Mouse (Mus musculus): ENCODE measurements around the gene Trim69. TPM values are rescaled to one million over a fixed set of nuclear protein-coding genes. Genes with fewer than 3 reads are reported as not detected.
A peak's percentile ranks its signal among the peaks of the same experiment; 100 is the strongest.

Gene Trim69
- 0.14 TPM in 1 of 2 replicates, not detected in the other for polyA plus RNA-seq (2015; fragmentation: Nextera tagmentation; extraction: Ambion mirVana)

GRCm38 (mm10) chr2:122160680-122161079 is at the start of gene Trim69:
TSS of gene Trim69 (plus strand) at chr2:122160700.
- Histone ChIP-seq H3K4me1 (ENCODE audit: control insufficient read depth, insufficient read depth, low read length) (peaks cover 17% of the 10 kb centered on the region), H3K4me3 (ENCODE audit: low read length) (0 out of 2 replicates have a peak within 1 kb of the TSS, but pooled peaks have one; percentile 5), H3K27ac (ENCODE audit: low read length) (peak within 1 kb of the TSS; percentile 33), H3K9ac (ENCODE audit: low read length) (no peak within 1 kb of the TSS), H3K4me2 (ENCODE audit: low read depth, low read length) (peak within 1 kb of the TSS; percentile 30; the same call in 1 of the 2 replicates), H3K27me3 (ENCODE audit: control insufficient read depth, insufficient read depth, low read length) (no peaks in the 10 kb centered on the region), H3K9me3 (replicated peaks; ENCODE audit: control insufficient read depth, low read length) (no peaks in the 10 kb centered on the region), H3K36me3 (ENCODE audit: control insufficient read depth, insufficient read depth) (no peaks in the 10 kb centered on the region)
- WGBS, result 53% methylated on average over 2 of the region's 2 CpGs
- peak; percentile 46; the same call in 1 of the 2 replicates for ATAC-seq (replicated peaks; ENCODE audit: extremely low read depth, insufficient read depth, low FRiP score)

GRCm38 (mm10) chr2:122116888-122117287 is 43.6 kb upstream of the Trim69 start:
- no peaks in the 10 kb centered on the region for H3K9me3 ChIP-seq (replicated peaks; ENCODE audit: control insufficient read depth, low read length)
- ATAC-seq (replicated peaks; ENCODE audit: extremely low read depth, insufficient read depth, low FRiP score), result no peak
- no peaks in the 10 kb centered on the region for H3K27me3 ChIP-seq (ENCODE audit: control insufficient read depth, insufficient read depth, low read length)
- H3K4me1 ChIP-seq (ENCODE audit: control insufficient read depth, insufficient read depth, low read length), result peaks cover 4% of the 10 kb centered on the region
- H3K4me2 ChIP-seq (ENCODE audit: low read depth, low read length), result no peak overlapping the region
- H3K36me3 ChIP-seq (ENCODE audit: control insufficient read depth, insufficient read depth), result peaks cover 10% of the 10 kb centered on the region
- no peak overlapping the region for H3K4me3 ChIP-seq (ENCODE audit: low read length)
- no peak overlapping the region for H3K27ac ChIP-seq (ENCODE audit: low read length)
- 84% methylated on average over 2 of the region's 2 CpGs for WGBS
- H3K9ac ChIP-seq (ENCODE audit: low read length), result no peak overlapping the region

GRCm38 (mm10) chr2:122117961-122118958 is 42.2 kb upstream of the Trim69 start, which contains the start of gene Spg11:
TSS of gene Spg11 (minus strand) at chr2:122118386.
- peak within 1 kb of the TSS; percentile 86 for H3K9ac ChIP-seq (ENCODE audit: low read length)
- peaks cover 7% of the 10 kb centered on the region; the same call in 1 of the 2 replicates for H3K36me3 ChIP-seq (ENCODE audit: control insufficient read depth, insufficient read depth)
- peak within 1 kb of the TSS; percentile 73 for H3K4me2 ChIP-seq (ENCODE audit: low read depth, low read length)
- H3K4me1 ChIP-seq (ENCODE audit: control insufficient read depth, insufficient read depth, low read length), result peaks cover 4% of the 10 kb centered on the region
- peak; percentile 100 for ATAC-seq (replicated peaks; ENCODE audit: extremely low read depth, insufficient read depth, low FRiP score)
- H3K4me3 ChIP-seq (ENCODE audit: low read length), result peak within 1 kb of the TSS; percentile 77
- under 1% methylated on average over 47 of the region's 47 CpGs for WGBS
- H3K27me3 ChIP-seq (ENCODE audit: control insufficient read depth, insufficient read depth, low read length), result no peaks in the 10 kb centered on the region
- no peaks in the 10 kb centered on the region for H3K9me3 ChIP-seq (replicated peaks; ENCODE audit: control insufficient read depth, low read length)
- peak within 1 kb of the TSS; percentile 94 for H3K27ac ChIP-seq (ENCODE audit: low read length)

DNA sequence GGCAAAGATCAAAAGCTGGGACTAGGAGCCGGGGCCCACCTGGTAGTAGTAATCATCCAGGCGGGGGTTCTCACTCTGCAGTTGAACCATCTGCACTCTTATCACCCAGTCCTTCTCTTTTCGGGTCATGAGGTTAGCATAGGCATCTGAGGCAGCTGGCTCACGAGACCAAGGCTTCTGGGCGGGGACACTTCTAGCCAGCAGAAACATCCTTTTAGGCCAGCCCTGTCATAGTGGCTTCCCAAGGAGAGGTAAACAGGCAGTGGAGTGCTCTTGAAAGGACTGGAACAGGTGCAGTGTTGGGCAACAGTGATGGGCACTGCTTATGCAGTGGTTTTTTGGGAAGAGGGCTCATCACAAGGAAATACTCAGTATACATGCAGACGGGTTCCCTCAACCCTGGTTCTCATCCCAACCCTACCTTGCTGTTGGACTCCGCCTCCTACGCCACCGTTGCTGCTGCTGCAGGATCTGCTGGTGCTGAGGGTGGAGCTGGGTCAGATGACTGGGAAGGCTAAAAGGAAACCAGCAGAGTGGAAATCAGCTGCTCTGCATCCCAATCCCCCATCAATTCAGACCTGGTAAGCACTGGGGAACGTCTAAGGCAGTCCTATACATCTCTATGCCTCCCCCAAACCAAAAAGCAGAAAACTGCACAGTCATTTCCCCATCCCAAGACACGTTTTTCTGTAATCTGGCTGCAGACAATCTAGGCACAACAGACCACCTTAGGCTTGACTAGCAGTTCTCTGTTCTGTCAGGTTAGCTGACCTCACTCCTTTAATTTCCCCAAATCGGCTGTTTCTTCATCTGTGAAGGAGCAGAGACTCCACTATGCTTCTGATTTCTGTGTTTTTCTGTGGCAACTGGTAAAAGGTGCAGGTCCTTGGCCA is 34.6 kb upstream of the Trim69 start:
- H3K9ac ChIP-seq (ENCODE audit: low read length), result no peak overlapping the region
- ATAC-seq (replicated peaks; ENCODE audit: extremely low read depth, insufficient read depth, low FRiP score), result 0 out of 2 replicates have a peak, but pooled peaks have one; percentile 33
- H3K4me2 ChIP-seq (ENCODE audit: low read depth, low read length), result no peak overlapping the region
- no peaks in the 10 kb centered on the region for H3K36me3 ChIP-seq (ENCODE audit: control insufficient read depth, insufficient read depth)
- H3K4me3 ChIP-seq (ENCODE audit: low read length), result no peak overlapping the region
- no peak overlapping the region for H3K27ac ChIP-seq (ENCODE audit: low read length)
- H3K4me1 ChIP-seq (ENCODE audit: control insufficient read depth, insufficient read depth, low read length), result no peaks in the 10 kb centered on the region
- no peaks in the 10 kb centered on the region for H3K9me3 ChIP-seq (replicated peaks; ENCODE audit: control insufficient read depth, low read length)
- 39% methylated on average over 12 of the region's 12 CpGs for WGBS
- H3K27me3 ChIP-seq (ENCODE audit: control insufficient read depth, insufficient read depth, low read length), result no peaks in the 10 kb centered on the region

DNA sequence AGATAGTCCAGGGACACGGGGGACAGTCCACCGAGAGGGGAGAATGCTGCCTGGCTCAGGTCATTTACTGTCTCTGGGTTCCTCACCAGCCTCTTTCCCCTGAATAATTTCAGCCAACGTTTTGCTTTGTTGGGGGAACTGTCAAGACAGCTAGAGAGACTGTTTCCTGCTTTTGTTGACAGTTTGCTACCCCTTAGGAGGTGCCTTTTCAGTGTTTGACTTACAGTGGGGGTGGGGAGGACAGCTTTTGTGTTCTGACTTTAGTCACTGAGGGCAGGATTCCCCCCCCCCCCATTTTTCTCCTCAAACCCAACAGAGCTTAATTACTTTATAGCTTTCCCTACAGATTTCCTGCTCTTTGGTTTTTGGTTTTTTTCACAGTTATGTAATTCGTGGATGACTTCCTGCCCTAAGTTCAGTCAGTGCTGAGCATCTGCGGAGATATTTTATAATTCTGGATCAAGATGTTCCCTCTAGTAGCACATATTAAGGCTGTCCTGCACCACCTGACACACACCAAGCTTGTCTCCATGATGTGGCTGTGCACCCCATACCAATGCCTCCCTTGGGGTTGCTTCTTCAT is 33.6 kb upstream of the Trim69 start:
- Histone ChIP-seq H3K9me3 (replicated peaks; ENCODE audit: control insufficient read depth, low read length) (no peaks in the 10 kb centered on the region), H3K4me2 (ENCODE audit: low read depth, low read length) (no peak overlapping the region), H3K36me3 (ENCODE audit: control insufficient read depth, insufficient read depth) (no peaks in the 10 kb centered on the region), H3K27me3 (ENCODE audit: control insufficient read depth, insufficient read depth, low read length) (no peaks in the 10 kb centered on the region), H3K4me3 (ENCODE audit: low read length) (no peak overlapping the region), H3K27ac (ENCODE audit: low read length) (no peak overlapping the region), H3K4me1 (ENCODE audit: control insufficient read depth, insufficient read depth, low read length) (no peaks in the 10 kb centered on the region), H3K9ac (ENCODE audit: low read length) (no peak overlapping the region)
- 49% methylated on average over 5 of the region's 5 CpGs for WGBS
- ATAC-seq (replicated peaks; ENCODE audit: extremely low read depth, insufficient read depth, low FRiP score), result no peak

DNA sequence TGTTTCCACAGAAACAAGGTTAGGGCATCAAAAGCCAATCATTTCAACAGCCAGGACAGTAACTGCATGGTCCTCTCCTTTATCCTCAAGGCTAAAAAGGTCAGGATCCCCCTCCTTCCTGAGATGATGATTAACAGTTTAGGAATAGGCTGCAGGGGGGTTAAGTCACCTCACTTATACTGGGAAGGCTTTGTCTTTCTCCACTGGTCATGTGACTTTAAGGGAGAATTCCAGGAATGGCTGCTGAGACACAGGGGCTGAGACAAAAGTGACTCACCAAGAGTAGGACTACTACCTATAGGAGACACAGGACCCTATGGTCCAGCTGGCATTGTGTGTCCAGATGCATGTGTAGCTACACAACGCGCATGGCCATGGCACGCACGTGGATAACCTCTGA is 32.9 kb upstream of the Trim69 start:
- H3K9ac ChIP-seq (ENCODE audit: low read length), result no peak overlapping the region
- 94% methylated on average over 4 of the region's 4 CpGs for WGBS
- H3K9me3 ChIP-seq (replicated peaks; ENCODE audit: control insufficient read depth, low read length), result no peaks in the 10 kb centered on the region
- no peaks in the 10 kb centered on the region for H3K36me3 ChIP-seq (ENCODE audit: control insufficient read depth, insufficient read depth)
- no peak overlapping the region for H3K4me2 ChIP-seq (ENCODE audit: low read depth, low read length)
- ATAC-seq (replicated peaks; ENCODE audit: extremely low read depth, insufficient read depth, low FRiP score), result no peak
- H3K4me3 ChIP-seq (ENCODE audit: low read length), result no peak overlapping the region
- H3K4me1 ChIP-seq (ENCODE audit: control insufficient read depth, insufficient read depth, low read length), result no peaks in the 10 kb centered on the region
- H3K27ac ChIP-seq (ENCODE audit: low read length), result no peak overlapping the region
- H3K27me3 ChIP-seq (ENCODE audit: control insufficient read depth, insufficient read depth, low read length), result no peaks in the 10 kb centered on the region

GRCm38 (mm10) chr2:122132078-122132477 is 28.4 kb upstream of the Trim69 start:
- no peaks in the 10 kb centered on the region for H3K9me3 ChIP-seq (replicated peaks; ENCODE audit: control insufficient read depth, low read length)
- WGBS, result 82% methylated on average over 2 of the region's 2 CpGs
- no peak overlapping the region for H3K9ac ChIP-seq (ENCODE audit: low read length)
- no peak overlapping the region for H3K27ac ChIP-seq (ENCODE audit: low read length)
- H3K27me3 ChIP-seq (ENCODE audit: control insufficient read depth, insufficient read depth, low read length), result no peaks in the 10 kb centered on the region
- no peaks in the 10 kb centered on the region for H3K4me1 ChIP-seq (ENCODE audit: control insufficient read depth, insufficient read depth, low read length)
- no peak overlapping the region for H3K4me2 ChIP-seq (ENCODE audit: low read depth, low read length)
- no peaks in the 10 kb centered on the region for H3K36me3 ChIP-seq (ENCODE audit: control insufficient read depth, insufficient read depth)
- no peak overlapping the region for H3K4me3 ChIP-seq (ENCODE audit: low read length)
- no peak for ATAC-seq (replicated peaks; ENCODE audit: extremely low read depth, insufficient read depth, low FRiP score)

DNA sequence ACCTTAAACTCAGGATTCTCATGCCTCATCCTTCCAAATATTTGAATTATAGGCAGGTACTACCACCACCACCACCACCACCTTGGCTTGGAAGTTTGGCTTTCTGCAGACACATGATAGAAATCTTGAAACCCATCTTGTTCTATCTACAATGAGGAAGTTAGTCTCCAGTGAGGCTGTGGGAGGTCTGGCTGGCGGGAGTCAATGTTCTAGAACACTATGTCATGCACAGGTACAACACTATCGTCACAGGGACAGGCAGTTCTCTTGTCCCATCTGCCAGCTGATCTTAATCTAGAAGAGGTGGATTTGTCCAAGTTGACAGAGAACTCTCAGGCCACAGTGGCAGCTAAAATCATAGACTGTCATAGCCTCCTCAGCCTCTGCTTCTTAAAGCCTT is 27.9 kb upstream of the Trim69 start:
- Histone ChIP-seq H3K27me3 (ENCODE audit: control insufficient read depth, insufficient read depth, low read length) (no peaks in the 10 kb centered on the region), H3K27ac (ENCODE audit: low read length) (no peak overlapping the region), H3K9ac (ENCODE audit: low read length) (no peak overlapping the region), H3K36me3 (ENCODE audit: control insufficient read depth, insufficient read depth) (no peaks in the 10 kb centered on the region), H3K4me3 (ENCODE audit: low read length) (no peak overlapping the region), H3K9me3 (replicated peaks; ENCODE audit: control insufficient read depth, low read length) (no peaks in the 10 kb centered on the region), H3K4me2 (ENCODE audit: low read depth, low read length) (no peak overlapping the region), H3K4me1 (ENCODE audit: control insufficient read depth, insufficient read depth, low read length) (no peaks in the 10 kb centered on the region)
- no peak for ATAC-seq (replicated peaks; ENCODE audit: extremely low read depth, insufficient read depth, low FRiP score)
- 72% methylated on average over 2 of the region's 2 CpGs for WGBS

All from heart, embryonic 16.5 days (tissue).